Mouse (Mus musculus): Measurements from ENCODE around the gene Slc23a2.

Gene Slc23a2

DNA sequence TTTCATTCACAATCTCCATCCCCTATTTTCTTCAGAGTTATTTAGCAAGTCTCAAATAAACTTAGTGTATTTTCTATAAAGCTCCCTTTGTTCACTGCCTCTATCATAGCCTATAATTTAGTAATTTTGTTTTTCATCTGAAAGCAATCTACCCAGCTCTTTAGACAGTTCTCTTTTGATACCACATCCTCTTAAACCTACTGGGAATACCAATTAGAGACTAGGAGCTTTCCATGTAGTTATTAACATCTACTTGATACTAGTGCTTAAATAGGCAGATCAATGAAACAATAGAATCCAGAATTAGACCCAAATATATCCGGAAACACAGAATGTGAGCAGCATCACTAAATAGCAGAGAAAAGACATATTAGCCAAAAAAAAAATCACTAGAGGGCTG is 128.9 kb downstream of the Slc23a2 start:
- no peak for DNase-seq

GRCm38 (mm10) chr2:132013152-132013551 is 131.8 kb downstream of the Slc23a2 start:
- DNase-seq: no peak

DNA sequence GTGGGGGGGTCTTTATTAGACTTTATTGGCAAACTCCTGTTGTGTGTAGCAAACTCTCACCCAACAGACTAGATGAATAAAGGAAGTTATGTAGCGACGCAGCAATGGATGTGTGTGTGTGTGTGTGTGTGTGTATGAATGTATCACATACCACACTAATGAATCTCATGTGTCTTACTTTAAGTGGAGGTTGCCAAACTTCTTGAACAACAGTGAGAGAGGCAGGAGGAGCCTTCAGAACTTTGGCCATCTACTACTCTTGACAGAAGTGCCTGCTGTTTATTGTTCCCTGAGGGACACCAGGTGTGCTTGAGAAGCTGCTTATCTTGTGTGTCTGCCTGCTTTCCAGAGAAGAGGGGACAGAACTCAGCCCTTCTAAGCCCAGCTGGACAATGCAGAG is 134.1 kb downstream of the Slc23a2 start:
- no peak for DNase-seq

- no peak for DNase-seq
Observed at GRCm38 (mm10) chr2:132008186-132008585, 136.7 kb downstream of the Slc23a2 start.

DNA sequence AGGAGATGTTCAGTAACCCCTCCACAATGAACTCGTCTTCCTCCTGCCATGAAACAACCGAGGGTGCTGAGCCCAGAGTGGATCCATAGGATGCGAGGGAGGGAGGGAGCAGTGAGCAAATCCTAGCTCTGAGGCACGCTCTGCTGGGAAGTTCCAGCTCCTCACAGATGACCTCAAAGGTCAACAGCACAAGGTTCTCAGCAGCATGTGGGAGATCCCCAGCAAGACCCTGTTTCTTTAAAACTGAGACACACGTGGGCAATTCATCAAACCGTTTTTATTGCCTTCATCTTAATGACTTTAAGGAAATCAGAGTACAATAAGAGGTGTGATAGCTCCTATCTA is 137.5 kb downstream of the Slc23a2 start:
- no peak for DNase-seq

- no peak for DNase-seq
Observed at GRCm38 (mm10) chr2:132006561-132007474, 138.1 kb downstream of the Slc23a2 start.

DNA sequence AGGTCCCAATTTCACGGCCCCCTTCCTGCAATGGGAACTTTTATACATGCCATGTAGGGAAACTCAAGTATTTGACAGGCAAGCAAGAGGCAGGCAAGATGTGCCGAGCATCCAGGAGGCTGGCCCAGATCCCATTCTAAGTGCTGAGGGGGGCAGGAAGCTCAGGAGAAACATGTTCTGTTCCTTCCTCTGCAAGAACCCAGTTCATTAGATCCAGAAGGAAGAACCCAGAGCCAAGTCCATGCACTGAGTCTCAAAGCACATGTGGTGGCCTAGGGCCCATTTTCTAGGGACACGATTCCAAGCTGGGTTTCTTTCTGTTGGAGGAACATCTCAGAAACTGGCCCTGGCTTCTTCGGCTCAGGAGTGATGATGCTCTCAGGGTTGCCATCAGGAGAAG is 139.5 kb downstream of the Slc23a2 start:
- no peak for DNase-seq

GRCm38 (mm10) chr2:132004495-132005136 is 140.3 kb downstream of the Slc23a2 start:
- DNase-seq: no peak

DNA sequence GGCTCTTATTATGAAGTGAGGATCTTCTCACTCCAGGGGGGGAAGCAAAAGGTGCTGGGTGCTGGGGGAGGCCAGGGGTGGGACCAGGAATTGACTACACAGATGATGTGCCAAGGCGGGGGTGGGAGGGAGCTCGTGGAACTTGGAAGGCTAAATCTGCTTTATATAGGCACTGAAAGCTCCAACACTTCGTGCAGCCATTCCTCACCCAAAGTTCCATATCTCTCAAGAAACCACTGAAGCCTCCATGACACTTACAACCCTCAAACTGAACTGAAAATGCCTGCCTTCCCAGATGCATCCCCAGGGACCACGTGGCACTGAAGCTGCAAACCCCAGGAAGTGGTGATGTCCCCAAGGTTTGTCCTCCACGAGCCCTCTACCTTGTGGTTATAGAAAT is 141.0 kb downstream of the Slc23a2 start:
- DNase-seq: no peak

Data from embryo, embryonic 11 days (tissue).